Mouse (Mus musculus): ENCODE measurements at regions not wholly inside any gene's neighbourhood (a gene's known extent, or its start where the extent isn't known, plus 50 kb on each side); places are given as distances from the start of the nearest gene placed in this dataset.
"Not testable (repeated sequence)": the region's sequence is repeated elsewhere in the genome, so short reads cannot be mapped to it uniquely, and the experiment has no call there.

GRCm38 (mm10) chr1:137217206-137217605 lies 257.0 kb upstream of the Nr5a2 start:
- no peak for DNase-seq

DNA sequence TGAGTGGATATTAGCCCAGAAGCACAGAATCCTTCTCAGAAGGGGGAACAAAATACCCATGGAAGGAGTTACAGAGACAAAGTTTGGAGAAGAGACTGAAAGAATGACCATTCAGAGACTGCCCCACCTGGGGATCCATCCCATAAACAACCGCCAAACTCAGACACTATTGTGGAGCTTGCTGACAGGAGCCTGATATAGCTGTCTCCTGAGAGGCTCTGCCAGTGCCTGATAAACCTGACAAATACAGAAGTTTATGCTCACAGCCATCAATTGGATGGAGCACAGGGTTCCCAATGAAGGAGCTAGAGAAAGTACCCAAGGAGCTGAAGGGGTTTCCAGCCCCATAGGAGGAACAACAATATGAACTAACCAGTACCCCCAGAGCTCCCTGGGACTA lies 254.1 kb upstream of the Nr5a2 start:
- DNase-seq, result not testable (repeated sequence)

DNA sequence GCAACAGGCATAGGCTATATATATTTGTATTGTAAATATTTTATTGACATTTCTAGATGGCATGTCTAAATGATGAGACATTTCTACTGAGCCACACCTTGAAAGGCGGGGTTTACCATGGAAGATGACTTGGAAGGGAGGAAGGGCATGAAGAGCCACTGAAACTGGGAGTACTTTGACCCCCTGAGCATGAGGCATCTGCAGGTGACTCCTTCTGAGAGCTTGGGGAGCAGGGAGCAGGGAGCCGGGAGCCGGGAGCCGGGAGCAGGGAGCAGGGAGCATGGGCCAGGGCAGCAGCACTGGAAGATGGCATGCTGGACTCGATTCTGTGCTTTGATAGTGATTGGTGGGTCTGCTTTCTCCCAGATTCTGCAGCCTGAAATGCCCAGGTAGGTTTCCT lies 253.5 kb upstream of the Nr5a2 start:
- DNase-seq, result no peak

- DNase-seq, result no peak
Measured at GRCm38 (mm10) chr1:137212856-137213255, 252.6 kb upstream of the Nr5a2 start.

- DNase-seq, result no peak
Measured at GRCm38 (mm10) chr1:137204371-137204770, 244.1 kb upstream of the Nr5a2 start.

GRCm38 (mm10) chr1:137203512-137203911 lies 243.3 kb upstream of the Nr5a2 start:
- DNase-seq, result no peak

DNA sequence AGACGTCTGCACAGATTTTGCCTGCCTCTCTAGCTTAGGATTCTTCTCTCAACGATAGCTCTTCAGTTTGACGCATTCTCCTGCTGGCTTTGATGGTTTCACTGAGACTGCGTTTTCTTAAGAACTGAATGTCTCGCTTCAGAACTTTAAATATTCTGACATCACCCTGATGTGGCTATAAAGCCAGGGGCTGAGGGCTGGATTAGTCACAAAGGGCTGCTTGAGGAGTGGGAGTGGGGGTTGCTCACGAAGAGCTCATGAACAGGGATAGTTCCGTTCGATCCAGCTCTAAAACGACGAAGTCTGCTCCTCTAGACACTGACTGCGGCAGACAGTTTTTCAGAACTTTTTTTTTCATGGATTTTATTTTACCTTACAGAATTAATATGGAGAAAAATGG lies 240.7 kb upstream of the Nr5a2 start:
- DNase-seq, result no peak

GRCm38 (mm10) chr1:137195962-137196361 lies 235.7 kb upstream of the Nr5a2 start:
- DNase-seq, result no peak

GRCm38 (mm10) chr1:137195065-137195620 lies 234.9 kb upstream of the Nr5a2 start:
- DNase-seq, result no peak

DNA sequence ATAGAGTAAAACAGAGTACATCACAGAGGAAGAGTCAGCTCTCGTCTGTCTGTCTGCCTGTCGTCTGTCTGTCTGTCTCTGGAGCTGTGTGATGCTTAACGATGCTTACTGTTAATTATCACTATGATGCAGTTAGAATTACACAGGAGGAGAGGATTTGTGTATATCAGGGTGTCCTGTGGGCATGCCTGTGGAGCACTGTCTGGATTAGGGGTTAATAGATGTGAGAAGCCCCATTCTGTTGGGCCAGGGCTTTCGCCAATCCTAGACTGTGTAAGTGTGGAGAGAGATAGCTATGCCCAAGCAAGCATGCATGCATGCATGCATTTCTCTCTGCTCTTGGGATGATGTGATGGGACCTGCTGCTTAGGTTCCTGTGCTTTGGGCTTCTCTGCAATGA lies 218.0 kb upstream of the Nr5a2 start:
- no peak for DNase-seq

GRCm38 (mm10) chr1:137176696-137177095 lies 216.4 kb upstream of the Nr5a2 start:
- no peak for DNase-seq

DNA sequence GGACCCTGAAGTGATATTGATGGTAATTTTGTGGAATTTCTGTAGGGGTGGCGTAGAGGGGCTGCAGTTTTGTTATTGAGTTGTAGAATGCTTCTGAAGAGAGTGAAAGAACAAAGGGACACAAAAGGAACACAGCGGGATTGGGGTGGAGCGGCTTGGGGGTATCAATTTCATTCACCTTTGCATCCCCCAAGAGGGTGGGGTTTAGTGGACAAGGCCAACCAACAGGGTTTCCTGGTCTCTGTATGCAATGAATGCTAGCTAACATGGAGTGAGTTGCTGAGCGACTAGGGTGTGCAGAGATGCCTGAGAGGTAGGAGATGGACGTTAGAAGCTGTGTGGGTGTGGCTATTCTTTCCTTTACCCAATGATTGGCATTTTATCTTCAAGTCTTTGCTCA lies 213.8 kb upstream of the Nr5a2 start:
- no peak for DNase-seq

DNA sequence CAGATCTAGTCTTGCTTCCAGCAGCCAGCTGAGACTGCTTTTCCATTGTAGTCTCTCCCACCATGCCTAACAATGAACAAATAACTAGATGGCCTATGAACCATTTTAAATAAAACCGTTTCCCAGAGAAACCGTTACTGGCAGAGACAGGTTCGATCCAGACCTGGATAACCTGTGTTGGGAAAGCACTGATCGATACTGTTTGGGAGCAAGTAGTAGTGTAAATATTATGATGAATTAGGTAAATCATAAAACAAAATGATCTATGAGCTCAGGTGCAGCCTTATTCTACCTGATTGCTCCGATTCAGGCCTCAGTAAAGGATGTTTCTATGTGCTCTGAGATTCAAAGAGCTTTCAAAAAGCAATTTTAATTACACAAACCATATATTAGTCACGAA lies 211.9 kb upstream of the Nr5a2 start:
- no peak for DNase-seq

- no peak for DNase-seq
Measured at GRCm38 (mm10) chr1:137171451-137171850, 211.2 kb upstream of the Nr5a2 start.

- DNase-seq, result no peak
Measured at GRCm38 (mm10) chr1:137147891-137148290, 187.6 kb upstream of the Nr5a2 start.

DNA sequence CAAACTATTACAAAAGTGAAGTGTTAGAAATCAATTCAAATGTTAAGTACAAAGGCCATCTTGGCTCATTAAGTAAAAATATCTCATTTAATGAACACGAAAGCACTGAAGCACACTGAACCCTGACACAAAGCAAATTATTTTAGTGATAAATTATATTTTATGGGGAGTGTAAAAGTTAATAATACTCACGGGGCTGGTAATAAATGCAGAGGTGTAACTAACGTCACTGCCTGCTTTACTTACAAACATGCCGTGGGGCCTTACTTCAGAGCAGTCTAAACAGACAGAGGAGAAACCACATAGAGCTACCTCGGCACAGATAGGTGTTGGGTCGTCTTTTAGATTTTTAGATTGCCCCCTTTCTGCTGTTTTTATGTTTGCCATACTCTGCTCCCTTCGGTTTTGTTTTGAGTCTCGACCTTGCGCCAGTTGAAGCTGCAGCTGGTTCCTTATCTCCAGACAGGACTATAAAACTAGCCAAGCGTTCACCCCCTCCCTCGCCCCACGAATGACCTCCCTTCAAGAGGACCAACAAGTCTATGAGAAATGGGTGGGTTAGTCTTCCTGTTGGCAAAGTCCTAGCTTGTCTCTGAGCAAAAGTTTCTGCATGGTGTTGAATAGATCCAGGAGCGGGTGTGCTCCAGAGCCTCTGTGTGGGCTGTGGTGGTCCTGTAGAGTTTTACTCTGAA lies 181.8 kb upstream of the Nr5a2 start:
- DNase-seq, result no peak

DNA sequence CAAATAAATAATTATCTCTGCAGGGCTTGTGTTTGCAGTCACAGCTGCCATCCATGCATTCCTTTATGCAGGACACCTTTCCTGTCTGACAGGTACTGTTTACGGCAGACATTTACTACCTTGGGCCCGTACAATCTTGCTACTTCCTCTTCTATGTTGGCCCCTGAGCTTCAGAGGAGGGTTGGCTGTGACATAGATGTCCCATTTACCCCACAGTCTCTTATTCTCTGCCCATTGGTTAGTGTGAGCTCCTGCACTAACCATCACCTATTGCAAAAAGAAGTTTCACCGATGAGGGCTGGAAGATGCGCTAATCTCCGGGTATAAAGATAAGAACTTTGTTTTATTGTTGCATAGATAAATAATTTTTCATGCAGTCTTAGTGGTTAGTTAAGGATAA lies 181.1 kb upstream of the Nr5a2 start:
- no peak for DNase-seq

DNA sequence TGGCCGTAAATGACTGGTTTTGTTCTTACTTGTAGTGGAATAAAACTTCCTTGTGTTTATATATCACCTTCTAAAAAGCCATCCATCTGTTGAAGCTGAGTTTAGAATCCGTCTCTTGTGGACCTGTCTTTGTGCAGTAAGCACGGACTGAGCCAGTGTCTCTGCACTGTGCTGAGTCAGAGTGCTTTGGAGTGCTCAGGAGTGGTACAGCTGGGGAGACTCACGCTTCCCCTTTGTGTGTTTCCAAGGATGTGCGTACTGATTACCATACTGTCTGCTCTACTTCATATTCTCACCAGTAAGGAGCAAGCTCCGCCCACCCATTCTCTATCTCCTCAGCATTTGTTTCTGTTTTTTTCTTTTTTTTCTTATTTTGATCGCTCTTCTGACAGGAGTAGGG lies 175.9 kb upstream of the Nr5a2 start:
- DNase-seq, result no peak

DNA sequence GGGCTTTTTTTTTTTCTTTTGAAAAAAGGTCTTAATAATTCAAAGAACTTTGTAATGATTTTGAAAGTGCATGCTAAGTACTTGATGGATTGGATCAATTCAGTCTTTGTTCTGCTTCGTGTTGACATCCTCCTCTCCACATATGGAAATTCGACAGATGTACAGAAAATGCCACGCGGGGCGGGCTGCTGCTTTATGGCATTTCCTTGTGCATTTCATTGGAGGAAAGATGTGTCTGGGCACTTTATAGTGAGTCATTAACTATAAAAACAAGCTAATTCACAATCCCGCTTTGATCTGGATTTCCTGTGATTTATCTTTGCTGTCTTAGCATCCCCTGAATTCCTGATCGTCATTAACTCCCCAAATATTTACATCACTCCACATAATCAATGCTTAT lies 173.5 kb upstream of the Nr5a2 start:
- no peak for DNase-seq

DNA sequence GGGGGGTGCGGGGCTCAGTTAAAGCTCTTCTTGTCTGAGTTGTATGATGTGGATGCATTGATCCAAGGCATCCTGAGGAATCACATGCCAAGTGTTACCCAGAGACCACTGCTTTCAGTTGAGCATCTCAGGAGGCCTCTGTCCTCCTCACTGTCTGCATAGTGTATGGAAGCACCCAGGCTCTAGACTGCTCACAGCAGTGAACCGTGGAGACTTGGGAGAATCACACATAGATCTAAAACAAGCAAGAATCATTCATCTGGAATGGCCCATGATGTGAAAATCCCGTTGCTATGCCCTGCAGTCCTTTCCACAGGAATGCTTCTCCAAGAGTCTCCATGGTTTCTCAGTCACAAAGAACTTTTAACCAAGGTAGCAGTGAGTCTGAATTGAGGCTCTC lies 170.0 kb upstream of the Nr5a2 start:
- DNase-seq, result no peak

- no peak for DNase-seq
Measured at GRCm38 (mm10) chr1:137129116-137129515, 168.9 kb upstream of the Nr5a2 start.

GRCm38 (mm10) chr1:137117866-137118265 lies 157.6 kb upstream of the Nr5a2 start:
- no peak for DNase-seq

DNA sequence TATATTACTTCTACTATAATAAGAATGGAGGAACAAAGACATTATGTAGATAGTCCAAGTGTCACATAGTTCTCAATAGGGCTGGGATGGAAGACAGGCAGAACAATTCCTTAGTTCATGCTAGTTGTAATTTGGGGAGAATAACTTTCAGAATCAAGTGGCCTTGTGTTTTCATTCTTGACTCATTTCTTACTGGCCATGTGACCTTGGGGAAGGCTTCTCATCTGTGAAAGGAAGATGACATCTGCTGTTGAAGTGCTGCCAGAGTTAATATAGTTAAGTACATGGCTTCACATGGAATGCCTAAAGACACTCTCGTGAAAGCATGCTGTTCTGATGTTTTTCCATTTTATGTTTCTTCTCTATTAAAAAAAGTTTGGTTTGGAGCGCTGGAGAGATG lies 146.2 kb upstream of the Nr5a2 start:
- DNase-seq, result no peak

DNA sequence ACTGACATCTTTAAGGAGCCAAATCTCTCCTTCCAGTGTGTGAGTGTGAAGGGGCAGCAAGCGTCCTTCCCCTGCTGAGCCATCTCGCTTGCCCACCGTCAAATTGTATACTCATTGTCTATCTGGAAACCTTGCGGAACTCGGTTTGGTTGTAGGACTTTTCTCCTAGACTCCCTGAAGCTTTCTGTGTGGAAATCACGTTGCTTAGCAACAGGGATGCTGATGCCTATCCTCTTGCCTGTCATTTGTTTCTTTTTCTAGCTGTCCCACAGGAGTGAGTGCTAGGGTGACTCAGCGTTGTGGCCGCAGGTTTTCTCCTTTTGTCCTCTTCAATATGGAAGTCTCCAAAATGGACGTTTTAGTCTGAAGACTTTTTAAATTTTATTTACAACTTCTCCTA lies 131.5 kb upstream of the Nr5a2 start:
- DNase-seq, result no peak

GRCm38 (mm10) chr1:137088148-137088547 lies 127.9 kb upstream of the Nr5a2 start:
- no peak for DNase-seq
